Mouse (Mus musculus) embryonic facial prominence, embryonic 15.5 days (tissue): ENCODE measurements around the gene Scrn3. TPM values are rescaled to one million over a fixed set of nuclear protein-coding genes. Genes with fewer than 3 reads are reported as not detected.

ENCODE experiments used
- ATAC-seq: fragments of 200-750 bp; cut with Nextera tagmentation; 2 replicates; pipeline ENCODE4 v1.8.0; 2017; ENCODE audit warnings: low read depth, moderate TSS enrichment; ENCODE audit not compliant: insufficient number of reproducible peaks, low FRiP score, low TSS enrichment
- H3K27ac ChIP-seq: fragments of 300-500 bp; sonication (generic); replicated peaks from 2 replicates; pipeline ENCODE4 v1.5.1; 2015; ENCODE audit warnings: mild to moderate bottlenecking, inconsistent platforms
- H3K27me3 ChIP-seq: fragments of 300-500 bp; sonication (generic); 2 replicates; pipeline ENCODE4 v1.6.1; 2015; ENCODE audit warnings: inconsistent platforms
- H3K36me3 ChIP-seq: fragments of 300-500 bp; sonication (generic); 2 replicates; pipeline ENCODE4 v1.6.1; 2015; ENCODE audit warnings: mild to moderate bottlenecking, inconsistent platforms
- H3K4me1 ChIP-seq: fragments of 300-500 bp; sonication (generic); 2 replicates; pipeline ENCODE4 v1.6.1; 2015; ENCODE audit warnings: inconsistent platforms
- H3K4me2 ChIP-seq: fragments of 300-500 bp; sonication (generic); replicated peaks from 2 replicates; pipeline ENCODE4 v1.6.1; 2015; ENCODE audit warnings: mild to moderate bottlenecking, inconsistent platforms
- H3K4me3 ChIP-seq: fragments of 300-500 bp; sonication (generic); replicated peaks from 2 replicates; pipeline ENCODE4 v1.5.1; 2015; ENCODE audit warnings: mild to moderate bottlenecking, inconsistent platforms
- H3K9ac ChIP-seq: fragments of 300-500 bp; sonication (generic); 2 replicates; pipeline ENCODE4 v1.6.1; 2015; ENCODE audit warnings: inconsistent platforms
- H3K9me3 ChIP-seq: fragments of 300-500 bp; sonication (generic); replicated peaks from 2 replicates; pipeline ENCODE4 v1.6.1; 2016; ENCODE audit warnings: inconsistent platforms
- WGBS: fragments of 180-500 bp; shearing (Covaris S2); methylation state at CpG from one replicate; pipeline ENCODE4 v1.1.7; 2015; 5-methylcytosine and 5-hydroxymethylcytosine counted together
- polyA plus RNA-seq: library from polyadenylated mRNA; unstranded; fragments of >200 nt; fragmentation: Nextera tagmentation; extraction: Ambion mirVana; gene quantifications from 2 replicates; pipeline ENCODE4 v1.2.1, GENCODE M21; 2015

The Scrn3 gene
- polyA plus RNA-seq, result 14.1 and 14.7 TPM in 2 replicates

- no peaks in the 10 kb centered on the region for H3K9me3 ChIP-seq
- WGBS, result under 1% methylated on average over 64 of the region's 64 CpGs
- ATAC-seq, result peak; percentile 95
Measured at GRCm38 (mm10) chr2:73312152-73313116, at the start of gene Scrn3, which contains the start of gene Cir1. TSS of gene Scrn3 (plus strand) at chr2:73312601. TSS of gene Cir1 (minus strand) at chr2:73312701.

GRCm38 (mm10) chr2:73263172-73263765 is 49.1 kb upstream of the Scrn3 start:
- peaks cover 22% of the 10 kb centered on the region for H3K4me1 ChIP-seq
- H3K27ac ChIP-seq, result peak overlapping the region; percentile 12; the same call in 1 of the 2 replicates
- H3K36me3 ChIP-seq, result no peaks in the 10 kb centered on the region
- H3K4me3 ChIP-seq, result peak overlapping the region; percentile 51
- 6% methylated on average over 16 of the region's 16 CpGs for WGBS
- no peaks in the 10 kb centered on the region for H3K9me3 ChIP-seq
- H3K9ac ChIP-seq, result 0 out of 2 replicates have a peak overlapping the region, but pooled peaks have one; percentile 10
- H3K27me3 ChIP-seq, result peaks cover 39% of the 10 kb centered on the region
- H3K4me2 ChIP-seq, result peak overlapping the region; percentile 78
- no peak for ATAC-seq

More at GRCm38 (mm10) chr2:73312152-73313116, at the start of gene Scrn3, which contains the start of gene Cir1:
- Histone ChIP-seq H3K27me3 (no peaks in the 10 kb centered on the region), H3K9ac (peak within 1 kb of the TSS; percentile 57), H3K27ac (peak within 1 kb of the TSS; percentile 90), H3K4me3 (peak within 1 kb of the TSS; percentile 75), H3K4me2 (peak within 1 kb of the TSS; percentile 62), H3K36me3 (peaks cover 23% of the 10 kb centered on the region), H3K4me1 (peaks cover 15% of the 10 kb centered on the region)

- Histone ChIP-seq H3K27me3 (peaks cover 44% of the 10 kb centered on the region), H3K9me3 (no peaks in the 10 kb centered on the region), H3K27ac (peak overlapping the region; percentile 12), H3K4me1 (peaks cover 22% of the 10 kb centered on the region), H3K4me2 (peak overlapping the region; percentile 78), H3K36me3 (no peaks in the 10 kb centered on the region), H3K9ac (0 out of 2 replicates have a peak overlapping the region, but pooled peaks have one; percentile 10), H3K4me3 (peak overlapping the region; percentile 51)
- 1% methylated on average over 38 of the region's 38 CpGs for WGBS
- peak; percentile 57; the same call in 1 of the 2 replicates for ATAC-seq
Measured at GRCm38 (mm10) chr2:73263794-73264610, 48.4 kb upstream of the Scrn3 start.

- no peaks in the 10 kb centered on the region for H3K9me3 ChIP-seq
- no peaks in the 10 kb centered on the region for H3K36me3 ChIP-seq
- H3K4me1 ChIP-seq, result peaks cover 24% of the 10 kb centered on the region
- H3K9ac ChIP-seq, result no peak overlapping the region
- no peak overlapping the region for H3K27ac ChIP-seq
- H3K4me2 ChIP-seq, result peak overlapping the region; percentile 78
- peak overlapping the region; percentile 51 for H3K4me3 ChIP-seq
- no peak for ATAC-seq
- peaks cover 46% of the 10 kb centered on the region for H3K27me3 ChIP-seq
- WGBS, result 9% methylated on average over 11 of the region's 11 CpGs
Measured at GRCm38 (mm10) chr2:73264611-73265195, 47.7 kb upstream of the Scrn3 start.

- Histone ChIP-seq H3K9ac (no peak overlapping the region), H3K27ac (no peak overlapping the region), H3K4me3 (no peak overlapping the region), H3K36me3 (no peaks in the 10 kb centered on the region), H3K27me3 (peaks cover 58% of the 10 kb centered on the region), H3K9me3 (no peaks in the 10 kb centered on the region), H3K4me1 (peaks cover 35% of the 10 kb centered on the region), H3K4me2 (no peak overlapping the region)
- ATAC-seq, result no peak
- WGBS, result 13% methylated on average over 5 of the region's 5 CpGs
Measured at GRCm38 (mm10) chr2:73266011-73266410, 46.4 kb upstream of the Scrn3 start.

GRCm38 (mm10) chr2:73266623-73267022 is 45.8 kb upstream of the Scrn3 start:
- peaks cover 41% of the 10 kb centered on the region for H3K4me1 ChIP-seq
- WGBS, result 39% methylated on average over 1 of the region's 1 CpGs

GRCm38 (mm10) chr2:73267231-73267630 is 45.2 kb upstream of the Scrn3 start:
- H3K36me3 ChIP-seq, result no peaks in the 10 kb centered on the region
- H3K9me3 ChIP-seq, result no peaks in the 10 kb centered on the region
- WGBS, result 26% methylated on average over 3 of the region's 3 CpGs
- no peak overlapping the region for H3K4me2 ChIP-seq
- H3K4me3 ChIP-seq, result no peak overlapping the region
- no peak overlapping the region for H3K27ac ChIP-seq
- peaks cover 66% of the 10 kb centered on the region for H3K27me3 ChIP-seq
- H3K4me1 ChIP-seq, result peaks cover 46% of the 10 kb centered on the region
- no peak overlapping the region for H3K9ac ChIP-seq
- ATAC-seq, result no peak

More at GRCm38 (mm10) chr2:73266623-73267022, 45.8 kb upstream of the Scrn3 start:
- H3K27me3 ChIP-seq, result peaks cover 64% of the 10 kb centered on the region
- no peak overlapping the region for H3K9ac ChIP-seq
- H3K27ac ChIP-seq, result no peak overlapping the region
- no peak for ATAC-seq
- H3K36me3 ChIP-seq, result no peaks in the 10 kb centered on the region
- no peaks in the 10 kb centered on the region for H3K9me3 ChIP-seq
- H3K4me2 ChIP-seq, result no peak overlapping the region
- H3K4me3 ChIP-seq, result no peak overlapping the region

GRCm38 (mm10) chr2:73267818-73268217 is 44.6 kb upstream of the Scrn3 start:
- no peak overlapping the region for H3K4me3 ChIP-seq
- H3K36me3 ChIP-seq, result no peaks in the 10 kb centered on the region
- H3K27ac ChIP-seq, result no peak overlapping the region
- H3K9ac ChIP-seq, result no peak overlapping the region
- H3K9me3 ChIP-seq, result no peaks in the 10 kb centered on the region
- peaks cover 48% of the 10 kb centered on the region for H3K4me1 ChIP-seq
- ATAC-seq, result no peak
- peaks cover 67% of the 10 kb centered on the region for H3K27me3 ChIP-seq
- no peak overlapping the region for H3K4me2 ChIP-seq
- WGBS, result 13% methylated on average over 4 of the region's 4 CpGs

- Histone ChIP-seq H3K27me3 (peaks cover 72% of the 10 kb centered on the region), H3K9me3 (no peaks in the 10 kb centered on the region), H3K9ac (no peak overlapping the region), H3K27ac (no peak overlapping the region), H3K4me3 (no peak overlapping the region), H3K36me3 (no peaks in the 10 kb centered on the region), H3K4me1 (peaks cover 48% of the 10 kb centered on the region), H3K4me2 (no peak overlapping the region)
- no peak for ATAC-seq
- WGBS, result 6% methylated on average over 12 of the region's 12 CpGs
Measured at GRCm38 (mm10) chr2:73268281-73268680, 44.1 kb upstream of the Scrn3 start.

- peaks cover 49% of the 10 kb centered on the region for H3K4me1 ChIP-seq
- no peaks in the 10 kb centered on the region for H3K9me3 ChIP-seq
- no peak overlapping the region for H3K9ac ChIP-seq
- peaks cover 78% of the 10 kb centered on the region for H3K27me3 ChIP-seq
- H3K4me2 ChIP-seq, result no peak overlapping the region
- no peaks in the 10 kb centered on the region for H3K36me3 ChIP-seq
- H3K27ac ChIP-seq, result no peak overlapping the region
- H3K4me3 ChIP-seq, result no peak overlapping the region
- ATAC-seq, result no peak
- 14% methylated on average over 8 of the region's 8 CpGs for WGBS
Measured at GRCm38 (mm10) chr2:73268836-73269395, 43.5 kb upstream of the Scrn3 start.
